Mouse (Mus musculus): ENCODE results near the gene Lcn11. TPM values are rescaled to one million over a fixed set of nuclear protein-coding genes. Genes with fewer than 3 reads are reported as not detected.

Gene Lcn11
- total RNA-seq, 2 experiments from 2014 or later, result not detected

- DNase-seq (ENCODE audit: low spot score in 2 of 2), result no peak
Observed at GRCm38 (mm10) chr2:25824751-25825150, 47.9 kb downstream of the Lcn11 start.

- DNase-seq (ENCODE audit: low spot score in 2 of 2), result no peak
Observed at GRCm38 (mm10) chr2:25828344-25828947, 51.6 kb downstream of the Lcn11 start.

Other genes with a start within 250 kb of the Lcn11 start
- 10 to 100 TPM; 11.6 to 11.9 TPM for gene Traf2, start 230.1 kb upstream of the Lcn11 start, total RNA-seq (2021)
- gene Edf1, start 219.2 kb upstream of the Lcn11 start, total RNA-seq (2021), result 100 to 1,000 TPM; 199 to 203 TPM
- gene Mamdc4, start 202.2 kb upstream of the Lcn11 start, total RNA-seq (2021), result 1 to 10 TPM; 1.1 to 1.3 TPM
- gene Phpt1, start 201.8 kb upstream of the Lcn11 start, total RNA-seq (2021), result 10 to 100 TPM; 60.3 to 63.0 TPM
- gene Ajm1, start 195.3 kb upstream of the Lcn11 start, total RNA-seq (2021), result 10 to 100 TPM; 85.6 to 86.3 TPM
- 100 to 1,000 TPM; 146 to 150 TPM for gene Rabl6, start 168.5 kb upstream of the Lcn11 start, total RNA-seq (2021)
- gene Ccdc183, start 159.3 kb upstream of the Lcn11 start, total RNA-seq (2021), result not detected
- 10 to 100 TPM; 21.7 to 23.1 TPM for gene Tmem141, start 155.0 kb upstream of the Lcn11 start, total RNA-seq (2021)
- gene Fcna, start 149.0 kb upstream of the Lcn11 start, total RNA-seq (2021), result under 1 TPM; 0.66 to 0.79 TPM
- gene Lcn8, start 123.9 kb upstream of the Lcn11 start, total RNA-seq (2021), result not detected
- not detected for gene Lcn5, start 119.1 kb upstream of the Lcn11 start, total RNA-seq (2021)
- gene Lcn6, start 100.2 kb upstream of the Lcn11 start, total RNA-seq (2021), result not detected
- gene Lcn10, start 94.3 kb upstream of the Lcn11 start, total RNA-seq (2021), result not detected
- gene Obp2a, start 77.0 kb upstream of the Lcn11 start, total RNA-seq (2021), result not detected
- 10 to 100 TPM; 89.7 to 94.0 TPM for gene Bmyc, start 70.3 kb upstream of the Lcn11 start, total RNA-seq (2021)
- gene Obp2b, start 40.0 kb upstream of the Lcn11 start, total RNA-seq (2021), result not detected
- not detected for gene Lcn3, start 11.4 kb upstream of the Lcn11 start, total RNA-seq (2021)
- gene Gm13539, start 5.2 kb downstream of the Lcn11 start, total RNA-seq (2021), result not detected
- not detected for gene Glt6d1, start 38.8 kb downstream of the Lcn11 start, total RNA-seq (2021)
- not detected for gene Lcn9, start 46.1 kb downstream of the Lcn11 start, total RNA-seq (2021)
- not detected for gene Sohlh1, start 70.2 kb downstream of the Lcn11 start, total RNA-seq (2021)
- gene Kcnt1, start 86.7 kb downstream of the Lcn11 start, total RNA-seq (2021), result 100 to 1,000 TPM; 118 to 130 TPM
- 100 to 1,000 TPM; 155 to 171 TPM for gene Camsap1, start 206.3 kb downstream of the Lcn11 start, total RNA-seq (2021)
- 10 to 100 TPM; 55.6 to 59.6 TPM for gene Ubac1, start 244.7 kb downstream of the Lcn11 start, total RNA-seq (2021)